Mouse (Mus musculus) limb, embryonic 12.5 days (tissue): ENCODE data around the gene Rnf166. TPM values are rescaled to one million over a fixed set of nuclear protein-coding genes. Genes with fewer than 3 reads are reported as not detected.

Experiments used
- ATAC-seq: fragments of 200-750 bp; cut with Nextera tagmentation; 2 replicates; pipeline ENCODE4 v1.8.0; 2017; ENCODE audit warnings: low read depth, moderate TSS enrichment; ENCODE audit not compliant: insufficient number of reproducible peaks, insufficient read depth, low FRiP score, low TSS enrichment
- H3K27ac ChIP-seq: fragments of 300-500 bp; sonication (generic); 2 replicates; pipeline ENCODE4 v1.5.1; 2016; ENCODE audit warnings: mild to moderate bottlenecking, moderate library complexity
- H3K27me3 ChIP-seq: fragments of 300-500 bp; sonication (generic); 2 replicates; pipeline ENCODE4 v1.6.1; 2016; ENCODE audit warnings: mild to moderate bottlenecking, moderate library complexity
- H3K36me3 ChIP-seq: fragments of 300-500 bp; sonication (generic); 2 replicates; pipeline ENCODE4 v1.6.1; 2016; ENCODE audit warnings: mild to moderate bottlenecking, moderate library complexity
- H3K4me1 ChIP-seq: fragments of 300-500 bp; sonication (generic); replicated peaks from 2 replicates; pipeline ENCODE4 v1.6.1; 2016
- H3K4me2 ChIP-seq: fragments of 300-500 bp; sonication (generic); 2 replicates; pipeline ENCODE4 v1.6.1; 2016; ENCODE audit warnings: mild to moderate bottlenecking, moderate library complexity
- H3K4me3 ChIP-seq: fragments of 300-500 bp; sonication (generic); replicated peaks from 2 replicates; pipeline ENCODE4 v1.5.1; 2016; ENCODE audit warnings: mild to moderate bottlenecking
- H3K9ac ChIP-seq: fragments of 300-500 bp; sonication (generic); replicated peaks from 2 replicates; pipeline ENCODE4 v1.6.1; 2016; ENCODE audit warnings: mild to moderate bottlenecking, moderate library complexity
- H3K9me3 ChIP-seq: fragments of 300-500 bp; sonication (generic); 2 replicates; pipeline ENCODE4 v1.6.1; 2016; ENCODE audit warnings: mild to moderate bottlenecking, moderate library complexity
- WGBS: fragments of 180-500 bp; shearing (Covaris S2); methylation state at CpG from one replicate; pipeline ENCODE4 v1.1.7; 2016; 5-methylcytosine and 5-hydroxymethylcytosine counted together
- microRNA-seq: library from miRNA; unstranded; fragments of <30 nt; microRNA quantifications from one replicate; pipeline ENCODE4, GENCODE M21; 2017
- polyA plus RNA-seq: library from polyadenylated mRNA; unstranded; fragments of >200 nt; fragmentation: Nextera tagmentation; extraction: Ambion mirVana; gene quantifications from 2 replicates; pipeline ENCODE4 v1.2.1, GENCODE M21; 2016

Gene Rnf166
- polyA plus RNA-seq, 1 experiment from 2014 or later: 45.8 TPM

GRCm38 (mm10) chr8:122426145-122426544, 49.7 kb downstream of the Rnf166 start:
- ATAC-seq: no peak
- H3K4me2 ChIP-seq: no peak overlapping the region
- no peaks in the 10 kb centered on the region for H3K27me3 ChIP-seq
- no peaks in the 10 kb centered on the region for H3K4me1 ChIP-seq
- H3K36me3 ChIP-seq: peaks cover 10% of the 10 kb centered on the region
- H3K9ac ChIP-seq: no peak overlapping the region
- 77% methylated on average over 9 of the region's 9 CpGs for WGBS
- no peaks in the 10 kb centered on the region for H3K9me3 ChIP-seq
- no peak overlapping the region for H3K4me3 ChIP-seq
- no peak overlapping the region for H3K27ac ChIP-seq

DNA sequence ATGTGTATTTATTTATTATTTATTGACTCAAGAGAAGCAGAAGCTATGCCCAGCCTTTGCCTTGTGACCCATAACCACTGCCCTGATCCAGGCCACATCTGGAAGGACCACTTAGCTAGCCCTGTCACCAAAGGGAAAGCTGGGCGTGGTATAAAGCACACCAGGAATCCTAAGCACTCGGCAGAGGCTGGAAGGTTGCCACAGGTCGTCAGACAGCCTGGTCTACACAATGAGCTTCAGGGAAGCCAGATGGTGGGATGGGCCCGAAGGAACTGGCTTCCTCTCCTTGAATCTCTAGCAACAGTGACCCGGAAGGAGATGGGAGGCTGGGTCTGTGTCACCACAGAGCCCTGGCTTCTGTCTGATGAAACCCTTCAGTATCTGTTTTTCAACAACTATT, 52.2 kb downstream of the Rnf166 start:
- H3K4me3 ChIP-seq: no peak overlapping the region
- no peaks in the 10 kb centered on the region for H3K27me3 ChIP-seq
- H3K9me3 ChIP-seq: no peaks in the 10 kb centered on the region
- H3K9ac ChIP-seq: no peak overlapping the region
- no peak for ATAC-seq
- H3K27ac ChIP-seq: no peak overlapping the region
- no peak overlapping the region for H3K4me2 ChIP-seq
- H3K4me1 ChIP-seq: no peaks in the 10 kb centered on the region
- WGBS: 56% methylated on average over 5 of the region's 5 CpGs
- H3K36me3 ChIP-seq: peaks cover 18% of the 10 kb centered on the region

DNA sequence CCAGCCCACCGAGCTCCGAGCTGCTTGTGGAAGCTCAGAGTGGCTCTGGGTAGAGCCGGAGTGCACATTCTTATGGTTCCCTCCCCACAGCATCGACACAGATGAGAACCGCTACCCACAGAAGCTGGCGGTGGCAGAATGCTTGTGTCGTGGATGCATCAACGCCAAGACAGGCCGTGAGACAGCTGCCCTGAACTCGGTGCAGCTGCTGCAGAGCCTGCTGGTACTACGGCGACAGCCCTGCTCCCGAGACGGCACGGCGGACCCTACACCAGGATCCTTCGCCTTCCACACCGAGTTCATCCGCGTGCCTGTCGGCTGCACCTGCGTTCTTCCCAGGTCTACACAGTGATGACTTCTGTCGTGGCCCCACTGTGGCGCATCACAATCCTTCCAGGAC, 52.6 kb downstream of the Rnf166 start:
- Histone ChIP-seq H3K27me3 (no peaks in the 10 kb centered on the region), H3K9ac (no peak overlapping the region), H3K4me3 (no peak overlapping the region), H3K9me3 (no peaks in the 10 kb centered on the region), H3K4me1 (no peaks in the 10 kb centered on the region), H3K27ac (no peak overlapping the region), H3K36me3 (peaks cover 23% of the 10 kb centered on the region), H3K4me2 (no peak overlapping the region)
- ATAC-seq: no peak
- 87% methylated on average over 24 of the region's 24 CpGs for WGBS

DNA sequence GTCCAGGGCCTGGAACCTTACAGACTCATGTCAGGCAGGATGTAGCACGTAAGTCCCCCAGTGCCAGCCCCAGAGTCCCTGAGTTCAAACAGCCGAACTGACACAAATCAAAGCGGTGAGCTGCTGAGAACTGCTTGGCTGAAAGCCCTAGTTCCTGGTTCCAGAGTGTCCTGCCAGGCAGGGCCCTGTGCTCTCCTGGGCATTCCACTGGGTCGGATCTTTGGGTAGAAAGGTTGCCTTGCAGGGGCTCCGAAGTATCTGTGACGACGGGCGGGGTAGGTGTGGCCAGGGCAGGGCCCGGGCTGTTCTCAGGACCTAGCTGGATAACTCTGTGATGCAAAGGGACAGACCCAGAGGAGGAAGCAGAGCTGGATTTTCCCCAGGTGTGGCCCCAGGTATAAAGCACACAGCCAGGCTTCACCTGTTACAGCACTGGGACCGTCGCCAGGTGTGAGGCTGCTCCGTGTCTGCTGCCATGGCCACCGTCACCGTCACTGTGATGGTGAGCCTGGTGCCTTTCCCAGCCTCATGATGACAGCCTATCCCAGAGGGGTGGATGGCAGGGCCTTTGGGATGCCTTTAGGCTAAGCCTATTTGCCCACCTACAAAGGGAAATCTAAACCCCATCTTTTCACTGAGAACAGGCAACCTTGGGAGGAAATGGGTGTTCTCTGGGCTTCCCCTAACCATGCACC, 54.3 kb downstream of the Rnf166 start, which contains the start of gene Il17c:
Il17c (plus strand) TSS at position 645 of the 695 bp plus-strand sequence.
- Histone ChIP-seq H3K4me2 (no peak within 1 kb of the TSS), H3K9ac (no peak within 1 kb of the TSS), H3K27ac (no peak within 1 kb of the TSS), H3K9me3 (no peaks in the 10 kb centered on the region), H3K4me1 (no peaks in the 10 kb centered on the region), H3K27me3 (no peaks in the 10 kb centered on the region), H3K4me3 (no peak within 1 kb of the TSS), H3K36me3 (peaks cover 38% of the 10 kb centered on the region)
- 80% methylated on average over 14 of the region's 14 CpGs for WGBS
- no peak for ATAC-seq

- no peaks in the 10 kb centered on the region for H3K27me3 ChIP-seq
- H3K4me1 ChIP-seq: no peaks in the 10 kb centered on the region
- no peak overlapping the region for H3K9ac ChIP-seq
- H3K4me2 ChIP-seq: no peak overlapping the region
- no peak overlapping the region for H3K4me3 ChIP-seq
- 72% methylated on average over 9 of the region's 9 CpGs for WGBS
- no peaks in the 10 kb centered on the region for H3K9me3 ChIP-seq
- ATAC-seq: no peak
- H3K27ac ChIP-seq: peak overlapping the region; percentile 13; the same call in 1 of the 2 replicates
- peaks cover 43% of the 10 kb centered on the region for H3K36me3 ChIP-seq
These were observed 55.8 kb downstream of the Rnf166 start for GRCm38 (mm10) chr8:122419881-122420555.

Small RNAs within 50 kb of the gene (microRNA-seq; reads per million reads assigned to microRNA genes)
- gene Gm24366: not detected

Other genes with a start within 250 kb of the Rnf166 start
- gene Zfpm1, start 193.9 kb downstream of the Rnf166 start, polyA plus RNA-seq: 1.2 and 1.4 TPM in 2 replicates
- gene Trhr2, start 115.3 kb downstream of the Rnf166 start, polyA plus RNA-seq: not detected in 2 replicates
- gene Zc3h18, start 99.5 kb downstream of the Rnf166 start, polyA plus RNA-seq: 76.7 and 76.9 TPM in 2 replicates
- not detected in 2 replicates for gene Il17c, start 54.0 kb downstream of the Rnf166 start, polyA plus RNA-seq
- gene Cyba, start 43.1 kb downstream of the Rnf166 start, polyA plus RNA-seq: 101 and 104 TPM in 2 replicates
- gene Mvd, start 32.6 kb downstream of the Rnf166 start, polyA plus RNA-seq: 40.5 and 48.7 TPM in 2 replicates
- gene Snai3, start 15.3 kb downstream of the Rnf166 start, polyA plus RNA-seq: 0.16 and 0.38 TPM in 2 replicates
- gene Ctu2, start 79 bp upstream of the Rnf166 start, polyA plus RNA-seq: 79.5 and 80.5 TPM in 2 replicates
- gene Piezo1, start 75.3 kb upstream of the Rnf166 start, polyA plus RNA-seq: 11.9 and 13.9 TPM in 2 replicates
- 52.3 and 52.7 TPM in 2 replicates for gene Cdt1, start 92.0 kb upstream of the Rnf166 start, polyA plus RNA-seq
- gene Aprt, start 100.8 kb upstream of the Rnf166 start, polyA plus RNA-seq: 299 and 305 TPM in 2 replicates
- 5.9 and 8.4 TPM in 2 replicates for gene Galns, start 135.4 kb upstream of the Rnf166 start, polyA plus RNA-seq
- gene Trappc2l, start 135.6 kb upstream of the Rnf166 start, polyA plus RNA-seq: 39.0 and 48.0 TPM in 2 replicates
- not detected in 2 replicates for gene Pabpn1l, start 146.7 kb upstream of the Rnf166 start, polyA plus RNA-seq
- gene Cbfa2t3, start 223.0 kb upstream of the Rnf166 start, polyA plus RNA-seq: 2.8 and 3.3 TPM in 2 replicates